ENCODE assay signal across 7 mouse cellular contexts in genomic region chr5:72647958-72648595, GRCm38 (mm10). TPM values are rescaled to one million over a fixed set of nuclear protein-coding genes. Genes with fewer than 3 reads are reported as not detected.
A peak's percentile ranks its signal among the peaks of the same experiment; 100 is the strongest.
DNase-seq lines count a peak whose midpoint lies in the region; ATAC-seq and TF ChIP-seq lines count a peak whose summit lies in the region.

No protein-coding gene starts in this region.

- peak overlapping the region; percentile 47 for H3K9ac ChIP-seq in forebrain, embryonic 12.5 days
- H3K9ac ChIP-seq in limb, embryonic 14.5 days (ENCODE audit: low read depth, low read length, severe bottlenecking): peak overlapping the region; percentile 45
- H3K9ac ChIP-seq in neural tube, embryonic 11.5 days (ENCODE audit: low read length): no peak overlapping the region

- H3K9me3 ChIP-seq in forebrain, embryonic 12.5 days: no peaks in the 10 kb centered on the region
- no peaks in the 10 kb centered on the region for H3K9me3 ChIP-seq in limb, embryonic 14.5 days (ENCODE audit: control insufficient read depth, low read length)
- no peaks in the 10 kb centered on the region for H3K9me3 ChIP-seq in neural tube, embryonic 11.5 days (ENCODE audit: control insufficient read depth, low read length)

- ATAC-seq in forebrain, embryonic 12.5 days (ENCODE audit: low FRiP score): peak; percentile 60; the same call in 1 of the 2 replicates
- ATAC-seq in limb, embryonic 14.5 days (ENCODE audit: low FRiP score, low read depth): peak; percentile 35; the same call in 1 of the 2 replicates
- peak; percentile 78 for ATAC-seq in neural tube, embryonic 11.5 days (ENCODE audit: insufficient read depth, low FRiP score, low TSS enrichment)

- peak overlapping the region; percentile 94 for H3K4me2 ChIP-seq in forebrain, embryonic 12.5 days
- peak overlapping the region; percentile 92 for H3K4me2 ChIP-seq in limb, embryonic 14.5 days (replicated peaks; ENCODE audit: low read depth, low read length, severe bottlenecking)
- H3K4me2 ChIP-seq in neural tube, embryonic 11.5 days (ENCODE audit: low read depth): peak overlapping the region; percentile 85

- peak overlapping the region; percentile 48 for H3K4me3 ChIP-seq in forebrain, embryonic 12.5 days (replicated peaks)
- peak overlapping the region; percentile 49 for H3K4me3 ChIP-seq in limb, embryonic 14.5 days (replicated peaks; ENCODE audit: low read length)
- peak overlapping the region; percentile 42 for H3K4me3 ChIP-seq in neural tube, embryonic 11.5 days (ENCODE audit: low read depth, low read length)

- H3K27ac ChIP-seq in forebrain, embryonic 12.5 days: no peak overlapping the region
- no peak overlapping the region for H3K27ac ChIP-seq in limb, embryonic 14.5 days (replicated peaks; ENCODE audit: low read depth, low read length)
- no peak overlapping the region for H3K27ac ChIP-seq in neural tube, embryonic 11.5 days (ENCODE audit: low read depth, low read length)

- DNase-seq in thymus, postnatal 14 days: peak; percentile 21
- no peak for DNase-seq in thymus, adult 18-20 months
- no peak for DNase-seq in limb, embryonic 14.5 days (ENCODE audit: low spot score)
- DNase-seq in neural tube, embryonic 11.5 days (ENCODE audit: low spot score): no peak
- no peak for DNase-seq in cerebellum, postnatal 4 days (ENCODE audit: low spot score in 2 of 2)
- DNase-seq in spleen, postnatal 10 days (ENCODE audit: low spot score in 2 of 2): no peak

- peaks cover 44% of the 10 kb centered on the region for H3K27me3 ChIP-seq in forebrain, embryonic 12.5 days
- H3K27me3 ChIP-seq in limb, embryonic 14.5 days (ENCODE audit: control insufficient read depth, insufficient read depth, low read length): no peaks in the 10 kb centered on the region
- 0 out of 2 replicates have a peak, but pooled peaks cover 3% of the 10 kb centered on the region for H3K27me3 ChIP-seq in neural tube, embryonic 11.5 days (ENCODE audit: control insufficient read depth, insufficient read depth, low read length)

- H3K4me1 ChIP-seq in forebrain, embryonic 12.5 days: peaks cover 11% of the 10 kb centered on the region
- 0 out of 2 replicates have a peak, but pooled peaks cover 5% of the 10 kb centered on the region for H3K4me1 ChIP-seq in limb, embryonic 14.5 days (ENCODE audit: control insufficient read depth, insufficient read depth, low read length)
- no peaks in the 10 kb centered on the region; the same call in 1 of the 2 replicates for H3K4me1 ChIP-seq in neural tube, embryonic 11.5 days (ENCODE audit: control insufficient read depth, insufficient read depth, low read length)

- WGBS in forebrain, embryonic 12.5 days: 7% methylated on average over 18 of the region's 18 CpGs
- WGBS in limb, embryonic 14.5 days: 4% methylated on average over 18 of the region's 18 CpGs
- 9% methylated on average over 18 of the region's 18 CpGs for WGBS in neural tube, embryonic 11.5 days

- H3K36me3 ChIP-seq in forebrain, embryonic 12.5 days (replicated peaks): no peaks in the 10 kb centered on the region
- no peaks in the 10 kb centered on the region for H3K36me3 ChIP-seq in limb, embryonic 14.5 days (ENCODE audit: control insufficient read depth, insufficient read depth, low read length)
- H3K36me3 ChIP-seq in neural tube, embryonic 11.5 days (ENCODE audit: control insufficient read depth, insufficient read depth, low read length): no peaks in the 10 kb centered on the region

- TF ChIP-seq POLR2A in limb, embryonic 14.5 days (IDR thresholded peaks at IDR 0.05; ENCODE audit: borderline replicate concordance, extremely low read depth, insufficient read depth, insufficient read length): no peak

RNA-seq across cellular contexts. Expression of gene Nipal1, which starts 0.5 kb away (rescaled TPM):
- polyA plus RNA-seq in forebrain, embryonic 12.5 days (2016; fragmentation: Nextera tagmentation; extraction: Ambion mirVana): 0.49 and 0.56 TPM in 2 replicates
- 2.3 and 2.4 TPM in 2 replicates for polyA plus RNA-seq in limb, embryonic 14.5 days (2012; rRNA removed)
- polyA plus RNA-seq in limb, embryonic 14.5 days (2014; fragmentation: Nextera tagmentation; extraction: Ambion mirVana): 12.6 and 16.5 TPM in 2 replicates
- 0.51 and 0.56 TPM in 2 replicates for polyA plus RNA-seq in neural tube, embryonic 11.5 days (2014; fragmentation: Nextera tagmentation; extraction: Ambion mirVana)

RNA-seq across cellular contexts. Expression of gene Cnga1, which starts 4.0 kb away (rescaled TPM):
- not detected in 2 replicates for polyA plus RNA-seq in forebrain, embryonic 12.5 days (2016; fragmentation: Nextera tagmentation; extraction: Ambion mirVana)
- 0.03 TPM in 1 of 2 replicates, not detected in the other for polyA plus RNA-seq in limb, embryonic 14.5 days (2012; rRNA removed)
- not detected in 2 replicates for polyA plus RNA-seq in limb, embryonic 14.5 days (2014; fragmentation: Nextera tagmentation; extraction: Ambion mirVana)
- not detected in 2 replicates for polyA plus RNA-seq in neural tube, embryonic 11.5 days (2014; fragmentation: Nextera tagmentation; extraction: Ambion mirVana)
